Mouse (Mus musculus): ENCODE measurements at regions not wholly inside any gene's neighbourhood (a gene's known extent, or its start where the extent isn't known, plus 50 kb on each side); places are given as distances from the start of the nearest gene placed in this dataset.

GRCm38 (mm10) chr4:100039741-100040140 lies 55.9 kb upstream of the Ror1 start:
- TF ChIP-seq POLR2A (IDR thresholded peaks at IDR 0.05; ENCODE audit: low read depth, low read length) (no peak), CTCF (IDR thresholded peaks at IDR 0.05; ENCODE audit: extremely low read depth, insufficient read length, insufficient replicate concordance, low read depth, low read length) (no peak)

Measured in small intestine, adult 2 months (tissue).